Mouse (Mus musculus): ENCODE measurements at regions not wholly inside any gene's neighbourhood (a gene's known extent, or its start where the extent isn't known, plus 50 kb on each side); places are given as distances from the start of the nearest gene placed in this dataset.

DNA sequence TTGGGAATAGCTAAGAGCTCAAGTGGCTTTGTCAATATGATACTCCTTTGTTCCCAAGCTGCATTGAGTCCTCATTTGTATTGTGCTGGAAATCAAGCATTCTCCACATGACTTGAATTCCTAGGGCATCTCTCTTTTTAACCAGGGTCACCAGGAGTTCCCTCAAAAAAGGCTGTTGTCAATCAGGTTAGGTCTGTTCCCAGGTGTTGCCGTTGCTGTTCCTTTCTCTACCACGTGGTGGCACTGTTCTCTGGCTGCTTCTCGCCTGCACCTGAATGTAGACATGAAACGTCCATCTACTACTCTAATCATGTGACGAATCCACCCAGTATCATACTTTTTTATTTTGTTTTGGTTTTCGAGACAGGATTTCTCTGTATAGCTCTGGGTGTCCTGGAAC lies 118.3 kb downstream of the S1pr1 start:
- peak; percentile 40 to 46 for DNase-seq

DNA sequence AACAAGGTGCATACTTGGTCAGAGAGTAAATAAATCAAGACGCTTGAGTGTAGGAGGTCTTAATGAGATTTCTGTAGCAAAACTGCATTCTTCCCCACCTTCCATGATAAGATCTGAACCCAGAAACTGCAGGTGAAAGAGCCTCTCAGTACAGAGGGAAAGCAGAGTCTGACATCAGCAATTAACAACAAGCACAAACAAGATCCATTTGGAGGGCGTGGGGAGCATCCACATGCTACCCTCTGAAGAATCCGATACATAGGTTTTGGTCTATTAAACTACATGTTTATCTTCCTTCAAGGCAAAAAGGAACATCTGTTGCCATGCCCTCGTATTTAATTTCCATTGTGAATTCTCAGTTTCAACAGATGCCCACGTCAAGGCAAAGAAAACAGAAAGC lies 124.2 kb downstream of the S1pr1 start:
- DNase-seq: no peak

DNA sequence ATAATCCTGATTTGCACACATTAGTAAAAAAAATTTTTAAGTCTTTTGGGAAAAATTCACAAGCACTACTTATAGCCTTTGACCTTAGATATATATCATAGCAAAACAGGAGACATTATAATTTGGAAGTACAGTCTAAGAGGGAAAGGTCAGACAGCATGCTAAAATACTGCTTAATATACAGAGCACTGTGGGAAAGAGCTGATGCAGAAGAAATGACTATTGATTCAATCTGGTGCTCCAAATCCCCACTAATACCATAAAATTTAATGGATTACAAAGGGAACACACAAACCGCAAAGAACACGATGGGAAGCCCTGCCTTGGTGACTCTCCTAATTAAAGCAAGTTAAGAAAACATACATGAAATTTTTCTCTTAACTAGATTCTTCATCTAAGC lies 126.3 kb downstream of the S1pr1 start:
- DNase-seq: no peak

DNA sequence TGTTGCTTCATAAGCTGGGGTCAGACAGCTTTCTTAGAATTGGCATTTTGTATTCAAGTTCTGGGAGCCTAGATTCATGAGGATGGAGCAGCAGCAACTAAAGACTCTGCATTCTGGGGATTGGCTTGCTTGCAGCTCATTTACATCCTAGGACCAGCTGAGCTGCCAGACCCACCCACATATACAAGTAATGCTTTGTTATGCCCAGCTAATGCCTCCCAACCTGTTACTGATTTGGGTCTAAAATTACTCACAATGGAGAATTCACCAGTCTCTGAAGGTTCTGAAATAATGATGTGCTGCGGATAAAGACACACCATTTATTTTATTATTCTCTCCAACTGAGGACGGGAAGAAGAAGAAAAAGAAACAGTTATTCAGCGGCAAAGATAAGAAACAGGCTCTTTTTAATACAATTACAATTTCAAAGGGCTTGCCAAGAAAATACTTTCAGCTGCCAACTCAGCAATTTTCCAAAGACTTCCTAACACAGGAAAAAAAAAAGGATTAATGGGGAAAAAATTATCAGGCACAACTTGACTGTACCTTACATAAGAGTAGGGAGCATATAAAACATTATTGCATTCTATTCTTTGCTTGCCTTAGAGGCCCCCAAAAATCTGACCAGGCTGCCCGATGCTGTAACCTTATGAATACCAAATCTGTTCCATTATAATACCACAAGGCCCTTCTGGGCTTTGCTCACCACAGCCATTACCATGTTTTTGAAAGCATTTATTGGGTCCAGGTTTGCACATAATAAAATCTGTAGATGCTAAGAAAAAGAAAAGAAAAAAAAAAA lies 134.5 kb downstream of the S1pr1 start:
- no peak for DNase-seq

DNA sequence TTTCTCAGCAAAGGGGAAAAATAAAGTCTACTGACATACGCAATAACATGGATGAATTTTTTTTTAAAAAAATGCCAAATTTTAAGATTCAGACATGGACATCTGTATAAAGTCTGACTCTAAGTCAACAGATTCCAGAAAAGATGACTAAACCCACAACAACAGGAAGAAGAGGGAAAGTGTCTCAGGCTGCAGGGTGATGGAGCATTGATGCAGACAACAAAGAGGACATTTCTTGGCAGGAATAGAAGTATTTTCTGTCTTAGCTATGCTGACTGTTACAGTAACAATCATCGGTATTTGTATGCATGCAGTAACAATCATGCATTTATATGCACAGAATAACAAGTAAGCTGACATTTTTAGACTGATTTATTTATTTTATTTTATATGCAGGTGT lies 139.5 kb downstream of the S1pr1 start:
- DNase-seq: no peak

DNA sequence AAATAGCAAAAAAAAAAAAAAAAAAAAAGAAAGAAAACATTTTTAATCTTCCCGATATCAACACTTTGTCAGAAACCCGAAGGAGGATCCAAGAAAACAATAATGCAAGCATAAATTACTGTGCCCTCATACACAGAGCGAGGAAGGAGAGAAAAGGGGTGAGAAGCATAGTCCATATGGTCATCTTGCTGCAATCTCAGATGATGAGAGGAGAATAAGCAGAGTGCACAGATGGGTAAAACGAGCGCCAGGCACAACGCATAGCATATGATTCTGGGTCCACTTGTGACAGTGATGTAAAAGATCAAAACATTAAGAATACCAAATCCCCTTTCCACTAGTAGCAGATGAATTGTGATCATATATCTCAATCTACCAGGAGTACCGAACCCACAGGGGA lies 152.1 kb downstream of the S1pr1 start:
- DNase-seq: no peak

DNA sequence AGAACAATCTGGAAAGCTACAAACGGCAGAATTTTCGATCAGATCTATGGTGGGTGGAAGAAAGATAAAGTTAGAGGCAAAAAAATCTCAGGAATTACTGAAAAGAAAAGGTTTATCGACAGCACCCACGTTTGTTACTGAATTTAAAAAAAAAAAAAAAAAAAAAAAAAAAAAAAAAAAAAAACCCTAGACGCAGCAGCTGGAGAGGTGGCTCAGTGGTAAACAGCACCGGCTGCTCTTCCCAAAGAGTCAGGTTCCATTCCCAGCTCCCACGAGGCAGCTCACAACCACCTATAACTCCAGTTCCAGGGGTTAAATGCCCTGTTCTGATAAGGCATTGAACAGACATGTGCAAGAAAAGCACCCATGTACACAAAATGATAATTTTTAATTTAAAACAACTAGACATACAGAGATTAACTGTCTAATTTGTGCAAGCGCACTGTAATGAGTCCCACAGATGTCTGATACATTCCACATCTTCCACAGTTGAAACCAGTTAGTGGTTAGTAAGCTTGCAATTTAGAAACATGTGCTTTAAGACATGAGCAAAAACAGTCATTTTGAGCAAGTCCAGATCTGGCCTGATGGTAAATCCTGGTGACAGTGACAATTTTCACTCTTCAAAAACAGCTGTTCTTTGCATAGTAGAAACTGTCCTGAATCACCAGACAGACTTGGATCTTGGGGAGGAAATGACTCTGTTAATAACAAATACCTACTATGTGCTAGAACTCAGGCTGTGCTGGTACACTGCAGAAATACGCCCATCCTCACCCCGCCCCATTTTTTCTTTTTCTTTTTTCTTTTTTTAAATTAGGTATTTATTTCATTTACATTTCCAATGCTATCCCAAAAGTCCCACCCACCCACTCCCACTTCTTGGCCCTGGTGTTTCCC lies 159.8 kb downstream of the S1pr1 start:
- DNase-seq: no peak

DNA sequence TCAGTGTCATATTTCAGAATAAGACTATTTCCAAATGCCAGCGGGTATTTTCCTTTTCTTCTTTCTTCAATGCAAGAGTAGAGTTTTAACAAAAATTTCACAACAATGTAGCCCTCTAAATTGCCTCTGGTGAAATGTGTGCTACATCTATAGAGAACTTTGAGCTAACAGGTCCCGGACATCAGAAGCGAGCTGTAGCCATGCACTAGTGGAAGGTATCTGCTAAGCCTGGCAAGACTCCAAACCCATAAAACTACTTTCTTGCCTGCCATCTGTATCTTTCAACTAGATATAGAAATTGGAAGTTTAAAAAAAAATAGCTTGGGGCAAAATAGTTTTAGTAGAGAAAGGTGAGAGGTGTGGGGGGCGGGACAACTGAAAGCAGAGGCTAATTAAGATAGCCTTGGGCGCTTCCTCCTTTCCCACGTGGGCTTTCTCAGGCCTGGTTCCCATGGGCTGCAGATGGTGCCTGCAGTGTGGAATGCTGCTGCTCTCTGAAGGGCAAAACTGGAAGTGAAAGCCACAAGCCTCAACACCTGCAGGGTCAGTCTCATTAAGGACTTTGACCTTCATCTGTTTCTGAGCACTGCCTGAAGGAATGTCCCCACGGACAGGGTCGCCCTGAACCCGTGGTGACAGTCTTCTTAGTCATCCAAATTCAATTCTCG lies 160.9 kb downstream of the S1pr1 start:
- DNase-seq: no peak

DNA sequence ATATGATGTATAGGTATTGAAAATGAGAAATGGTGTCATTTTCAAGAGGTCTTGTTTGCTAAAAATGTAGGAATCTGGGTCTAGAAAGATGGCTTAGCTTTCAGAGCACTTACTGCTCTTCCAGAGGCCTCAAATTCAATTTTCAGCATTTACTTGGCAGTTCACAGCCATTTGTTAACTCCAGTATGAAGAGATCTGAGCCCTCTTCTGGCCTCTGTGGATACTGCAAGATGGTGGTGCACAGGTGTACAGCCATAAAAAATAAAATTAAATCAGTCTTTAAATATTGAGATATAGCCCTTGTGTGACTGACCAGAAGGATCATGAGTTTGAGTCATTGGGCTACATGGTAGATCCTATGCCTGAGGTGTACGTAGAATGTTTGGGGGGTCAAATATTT lies 173.1 kb downstream of the S1pr1 start:
- no peak for DNase-seq

DNA sequence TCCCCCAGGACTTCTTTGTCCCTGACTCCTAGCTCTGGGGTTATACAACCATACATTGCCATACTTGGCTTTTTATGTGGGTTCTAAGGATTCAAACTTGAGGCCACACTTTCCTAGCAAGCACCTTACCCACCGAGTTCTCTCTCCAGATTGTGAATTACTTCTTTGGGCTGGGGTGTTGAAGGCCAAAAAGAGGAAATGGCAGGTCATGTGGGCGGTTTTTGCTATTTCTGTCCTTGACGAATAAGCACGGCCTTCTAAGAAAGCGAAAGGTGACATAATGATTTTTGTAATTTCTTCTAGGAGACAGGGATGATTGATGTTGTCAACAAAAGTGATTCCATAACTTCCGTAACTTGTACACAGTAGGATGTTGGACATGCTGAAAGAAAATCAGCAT lies 176.5 kb downstream of the S1pr1 start:
- DNase-seq: no peak

DNA sequence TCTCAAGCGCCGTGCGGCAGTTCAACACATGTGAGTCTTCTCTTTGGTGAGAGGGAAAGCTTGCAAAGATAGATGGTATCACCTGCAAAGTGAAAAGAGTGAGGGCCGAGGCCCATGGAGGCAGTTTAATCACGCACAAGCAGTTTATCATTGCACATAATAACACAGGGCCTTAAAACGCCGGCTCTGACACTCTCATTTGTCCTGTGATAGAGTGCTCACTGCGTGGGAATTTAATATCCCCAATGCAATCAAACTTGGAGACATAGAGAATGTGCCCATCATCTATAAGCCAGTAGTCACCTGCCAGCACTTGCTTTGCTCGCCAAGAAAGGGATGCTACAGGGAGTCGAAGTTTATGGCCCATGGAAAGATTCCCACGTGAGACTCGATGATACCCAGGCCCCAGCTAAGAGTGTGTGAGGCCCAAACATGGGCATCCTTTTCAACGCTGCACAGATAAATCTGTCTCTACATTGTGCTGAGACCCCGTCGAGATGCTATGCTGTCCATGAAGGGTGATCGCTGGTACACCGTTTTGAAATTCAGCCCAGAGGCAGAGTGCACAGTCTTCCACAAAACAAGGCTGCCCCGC lies 182.6 kb downstream of the S1pr1 start:
- DNase-seq: no peak

DNA sequence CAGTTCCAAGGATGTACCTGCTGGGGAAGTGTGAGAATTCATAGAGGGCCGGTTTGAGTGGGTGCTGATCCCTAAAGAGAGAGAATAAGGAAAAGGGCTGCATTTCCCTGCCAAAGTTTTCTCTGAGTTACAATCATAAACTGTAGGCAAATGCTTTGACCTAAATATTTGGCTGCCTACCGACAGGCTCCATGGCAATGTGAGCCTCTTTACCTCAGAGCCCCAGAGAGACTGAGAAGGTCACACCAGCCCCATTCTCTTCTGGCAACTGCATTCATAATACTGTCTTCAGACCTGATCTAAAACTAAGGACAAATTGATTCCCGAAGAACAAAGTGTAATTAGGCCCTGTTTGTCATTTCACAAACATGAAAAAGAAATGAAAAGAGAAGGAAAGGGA lies 184.4 kb downstream of the S1pr1 start:
- DNase-seq: no peak

DNA sequence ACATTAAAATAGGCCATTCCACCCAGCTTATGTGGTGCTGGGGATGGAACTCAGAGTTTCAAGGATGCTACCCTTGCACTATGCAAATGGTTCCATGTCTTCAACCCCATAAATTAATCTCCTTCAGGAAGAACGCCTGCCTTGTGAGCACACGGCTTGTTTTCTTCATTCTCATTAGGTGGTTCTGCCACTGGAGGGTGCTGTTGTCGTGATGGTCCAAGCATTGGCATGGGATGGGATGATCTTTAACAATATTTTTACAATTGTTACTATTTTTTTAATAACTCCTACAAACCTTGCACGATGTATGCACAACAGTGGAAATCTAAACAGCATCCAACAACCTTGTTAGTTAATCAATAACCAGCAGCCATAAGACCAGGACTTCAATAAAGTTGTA lies 185.0 kb downstream of the S1pr1 start:
- DNase-seq: no peak

DNA sequence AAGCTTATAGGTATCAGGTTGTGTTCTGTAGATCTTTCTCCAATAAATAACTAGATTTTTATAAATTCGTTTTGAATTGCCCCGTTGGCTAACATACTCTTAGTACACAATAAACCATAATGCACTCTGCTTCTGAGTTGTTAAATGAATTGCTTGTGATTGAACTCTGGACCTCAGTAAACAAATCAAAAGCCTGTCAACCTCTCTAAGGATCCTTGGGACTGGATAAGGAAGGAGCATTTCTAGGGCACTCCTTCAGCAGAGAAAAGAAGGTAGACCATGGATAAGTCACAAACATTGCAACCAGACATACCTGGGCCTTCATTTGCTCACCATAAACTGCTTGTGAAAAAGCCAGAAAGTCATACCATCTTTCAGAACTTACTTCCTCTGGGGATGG lies 191.4 kb downstream of the S1pr1 start:
- no peak for DNase-seq

DNA sequence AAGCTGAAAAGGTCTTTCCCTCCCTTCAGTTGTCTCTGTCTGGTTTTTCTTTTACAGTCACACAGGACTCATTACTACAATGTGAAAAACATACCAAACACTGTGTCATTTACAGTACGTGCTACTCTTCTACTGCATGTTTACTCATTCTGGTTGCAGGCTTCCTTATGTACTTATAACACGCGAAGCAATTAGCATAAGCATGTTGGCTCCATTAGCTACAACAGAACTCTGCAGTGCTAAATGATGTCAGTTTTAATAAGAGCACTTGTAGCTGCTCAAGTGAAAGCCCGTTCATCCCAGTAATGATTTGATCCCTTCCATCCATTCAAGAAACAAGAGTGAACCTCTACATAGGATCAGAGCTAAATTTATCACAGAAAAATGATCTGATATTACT lies 199.2 kb downstream of the S1pr1 start:
- DNase-seq: no peak

DNA sequence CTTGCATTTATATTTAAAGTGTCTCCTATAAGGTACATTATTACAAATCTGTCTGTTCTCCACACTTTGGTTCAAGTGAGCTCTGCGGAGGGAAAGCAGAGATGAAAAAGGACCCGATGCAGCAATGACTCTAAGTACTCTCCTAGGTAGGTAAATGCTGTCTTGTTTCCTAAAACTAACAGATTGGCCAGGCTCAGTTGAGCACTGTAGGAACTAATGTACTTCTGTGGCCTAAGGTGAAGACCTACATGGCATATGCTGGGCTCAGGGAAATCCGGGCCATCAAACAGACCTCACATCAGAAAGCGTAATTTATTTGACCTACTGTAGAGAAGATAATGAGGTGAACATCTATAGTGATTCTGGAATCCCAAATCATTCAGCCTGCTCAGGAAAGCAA lies 205.2 kb downstream of the S1pr1 start:
- no peak for DNase-seq

DNA sequence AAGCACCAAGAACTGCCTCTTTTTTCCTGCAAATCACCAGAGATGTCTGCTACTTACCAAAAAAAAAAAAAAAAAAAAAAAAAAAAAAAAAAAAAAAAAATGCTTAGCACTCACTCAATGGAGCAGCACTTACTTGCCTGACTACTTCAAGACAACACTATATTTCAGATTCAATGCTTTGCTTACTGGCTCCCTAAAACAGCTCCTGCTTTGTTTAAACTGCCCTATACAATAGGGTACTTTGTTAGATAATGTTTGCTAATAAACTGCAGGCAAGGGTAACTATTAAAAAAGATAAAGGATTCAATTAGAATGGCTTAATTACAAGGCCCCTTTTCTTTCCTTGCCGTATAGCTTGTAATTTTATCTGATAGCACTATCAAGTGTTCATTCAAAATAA lies 217.5 kb downstream of the S1pr1 start:
- no peak for DNase-seq

DNA sequence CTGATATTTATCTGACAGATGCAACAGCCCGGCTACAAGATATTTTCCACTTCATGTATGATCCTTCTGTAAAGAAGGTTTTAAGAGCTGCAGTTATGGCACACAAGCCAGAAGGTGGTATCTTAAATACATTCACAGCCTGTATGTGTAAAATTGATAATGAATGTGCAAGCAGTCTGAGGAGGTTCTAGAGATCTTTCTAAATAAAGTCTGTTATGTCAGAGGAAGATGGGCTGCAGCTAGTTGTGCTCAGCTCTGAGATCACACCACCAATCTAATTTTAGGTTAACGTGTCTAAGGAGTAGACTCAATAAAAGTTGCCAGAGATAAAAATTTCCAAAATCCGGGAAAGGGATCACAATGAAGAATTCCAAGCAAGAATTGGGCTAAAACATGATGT lies 218.8 kb downstream of the S1pr1 start:
- no peak for DNase-seq

DNA sequence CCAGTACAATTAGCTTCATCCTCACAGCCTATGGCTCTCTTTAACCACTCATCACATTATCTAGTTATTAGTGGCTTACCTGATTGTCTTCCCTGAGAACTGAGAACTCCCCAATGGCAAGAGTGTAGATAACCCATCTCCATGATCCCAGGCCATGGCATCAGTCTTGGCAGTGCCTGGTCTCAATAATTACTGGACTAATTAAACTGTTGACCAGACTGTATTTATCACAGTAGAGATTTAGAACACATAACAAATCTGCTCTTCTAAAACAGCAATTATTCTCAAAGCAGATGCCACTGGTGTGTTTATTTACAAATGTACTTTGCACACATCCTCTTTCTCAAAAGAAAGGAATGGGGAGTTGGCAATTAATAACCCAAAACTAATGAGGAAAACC lies 219.2 kb downstream of the S1pr1 start:
- no peak for DNase-seq

DNA sequence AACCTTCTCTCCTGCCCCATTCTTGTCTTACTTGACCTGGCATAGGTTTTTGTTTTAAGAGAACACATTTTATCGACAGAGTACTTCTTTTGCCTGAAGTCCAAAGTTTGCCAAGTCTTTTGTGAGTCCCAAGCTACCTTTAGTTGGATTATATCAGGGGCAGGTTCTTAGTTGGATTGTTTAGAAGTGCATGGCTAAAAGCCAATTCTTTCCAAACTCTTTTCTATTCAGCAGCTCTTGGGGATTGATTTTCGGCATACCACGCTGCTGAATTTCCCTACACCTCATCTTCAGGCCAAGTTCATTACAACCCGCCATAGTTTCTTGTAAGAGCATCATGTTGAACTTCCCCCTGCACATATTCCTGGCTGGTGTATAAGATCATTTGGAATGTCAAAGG lies 245.9 kb downstream of the S1pr1 start:
- no peak for DNase-seq

DNA sequence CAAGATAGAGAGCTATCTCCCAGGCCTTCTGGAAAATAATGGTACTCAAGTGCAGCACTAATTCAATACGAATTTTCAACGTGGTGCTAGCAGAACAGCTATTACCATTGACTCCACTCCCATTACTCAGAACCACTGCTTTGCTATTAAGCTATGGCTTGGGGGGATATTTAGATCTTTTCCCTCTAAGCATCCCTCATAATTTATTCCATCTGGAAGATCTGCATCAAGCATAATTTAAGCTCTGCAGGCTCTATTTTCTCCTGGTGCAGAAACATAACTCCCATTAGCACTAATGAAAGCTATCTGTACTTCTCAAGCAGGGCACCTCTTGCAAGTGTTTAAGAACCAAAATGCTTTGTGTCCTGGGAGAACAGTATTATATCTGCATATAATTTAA lies 247.0 kb downstream of the S1pr1 start:
- no peak for DNase-seq

DNA sequence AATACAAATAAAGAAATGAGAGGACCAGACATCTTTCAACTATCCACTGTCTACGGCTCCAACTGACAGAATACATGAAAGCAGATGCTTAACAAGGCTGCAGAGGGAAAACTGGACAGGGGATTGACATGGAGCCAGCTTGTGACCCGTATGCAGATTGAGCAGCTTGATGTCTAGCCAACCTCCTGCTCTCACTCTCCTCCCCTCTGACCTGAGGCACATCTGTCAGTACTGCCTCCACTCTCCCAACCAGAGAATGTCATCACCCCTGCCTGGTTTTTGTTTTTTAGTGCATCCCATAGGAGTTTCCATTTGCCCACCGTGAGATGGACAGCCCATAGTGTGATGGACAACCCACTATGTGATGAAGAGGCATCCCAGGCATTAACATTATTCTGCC lies 252.2 kb downstream of the S1pr1 start:
- no peak for DNase-seq

Measured in thymus, adult 18-20 months (tissue).